ENCODE assay signal across 34 mouse cellular contexts in genomic region chr2:166096300-166096699, GRCm38 (mm10).
"Had no signal": no experiment of that assay in that cellular context is flagged by ENCODE, and none has a peak within 500 bp of the region (broad histone marks: within the 10 kb centered on the region; RNA-seq: fewer than 3 reads in every experiment).

No protein-coding gene starts in this region.

- H3K9ac ChIP-seq: heart, embryonic 13.5 days; hindbrain, embryonic 12.5 days; hindbrain, embryonic 13.5 days; hindbrain, embryonic 14.5 days; hindbrain, embryonic 15.5 days; intestine, embryonic 15.5 days; kidney, embryonic 15.5 days had no signal

- DNase-seq: heart, adult 2 months; heart, postnatal 10 days; heart, postnatal 14 days; heart, postnatal 36 days; heart, postnatal 4 days; kidney, adult 11 months; kidney, adult 18-20 months; kidney, adult 2 months; kidney, adult 8-10 months; kidney, adult 9 months; kidney, postnatal 10 days; kidney, postnatal 14 days; kidney, postnatal 25 days; kidney, postnatal 36 days; kidney, postnatal 4 days; layer of hippocampus, adult 9-11 months; layer of hippocampus, postnatal 36 days had no signal

- ATAC-seq: hindbrain, embryonic 16.5 days; hindbrain, postnatal 0 days; inflammation-experienced regulatory T-cells, adult 6 months; intestine, embryonic 15.5 days; intestine, embryonic 16.5 days; intestine, postnatal 0 days had no signal

- H3K27me3 ChIP-seq: heart, embryonic 13.5 days; hindbrain, embryonic 12.5 days; hindbrain, embryonic 15.5 days; intestine, embryonic 15.5 days; kidney, embryonic 15.5 days had no signal

- H3K9me3 ChIP-seq: heart, embryonic 10.5 days; heart, embryonic 13.5 days; hindbrain, embryonic 10.5 days; hindbrain, embryonic 12.5 days; hindbrain, embryonic 13.5 days; hindbrain, embryonic 15.5 days; intestine, embryonic 15.5 days; kidney, embryonic 15.5 days had no signal

- H3K4me3 ChIP-seq: heart, adult 2 months; heart, embryonic 10.5 days; heart, embryonic 13.5 days; hindbrain, embryonic 10.5 days; hindbrain, embryonic 12.5 days; hindbrain, embryonic 13.5 days; hindbrain, embryonic 15.5 days; intestine, embryonic 15.5 days; kidney, embryonic 15.5 days; layer of hippocampus, adult 2 months; left cerebral cortex, adult 2 months had no signal

- H3K27ac ChIP-seq: heart, adult 2 months; heart, embryonic 10.5 days; hindbrain, embryonic 10.5 days; hindbrain, embryonic 12.5 days; hindbrain, embryonic 13.5 days; hindbrain, embryonic 14.5 days; hindbrain, embryonic 15.5 days; hindbrain, postnatal 0 days; intestine, embryonic 15.5 days; kidney, embryonic 15.5 days; kidney, postnatal 0 days; layer of hippocampus, adult 2 months; left cerebral cortex, adult 2 months had no signal

- H3K4me2 ChIP-seq: heart, embryonic 13.5 days; hindbrain, embryonic 12.5 days; hindbrain, embryonic 13.5 days; hindbrain, embryonic 14.5 days; hindbrain, embryonic 15.5 days; intestine, embryonic 15.5 days; kidney, embryonic 15.5 days had no signal

- H3K4me1 ChIP-seq: intestine, embryonic 15.5 days had no signal
